Mouse (Mus musculus) liver, embryonic 11.5 days (tissue): ENCODE results near the gene Slc23a4. TPM values are rescaled to one million over a fixed set of nuclear protein-coding genes. Genes with fewer than 3 reads are reported as not detected.

Experiments
- ATAC-seq: fragments of 200-750 bp; cut with Nextera tagmentation; replicated peaks from 2 replicates; pipeline ENCODE4 v1.8.0; 2017; ENCODE audit warnings: moderate number of reproducible peaks, mild to moderate bottlenecking, moderate TSS enrichment, moderate library complexity; ENCODE audit not compliant: low FRiP score
- DNase-seq: peaks from one replicate; pipeline ENCODE4 v3.0.0-alpha.2; 2017; ENCODE audit warnings: low spot score
- H3K27ac ChIP-seq: fragments of 300-500 bp; sonication (generic); 2 replicates; pipeline ENCODE4 v1.5.1; 2014; ENCODE audit warnings: mild to moderate bottlenecking, low read depth, low read length, control low read depth
- H3K27me3 ChIP-seq: fragments of 300-500 bp; sonication (generic); replicated peaks from 2 replicates; pipeline ENCODE4 v1.6.1; 2014; ENCODE audit warnings: low read length, mixed read lengths; ENCODE audit not compliant: control insufficient read depth, insufficient read depth
- H3K36me3 ChIP-seq: fragments of 300-500 bp; sonication (generic); 2 replicates; pipeline ENCODE4 v1.6.1; 2014; ENCODE audit warnings: mild to moderate bottlenecking, low read length, moderate library complexity, mixed read lengths; ENCODE audit not compliant: control insufficient read depth, insufficient read depth
- H3K4me1 ChIP-seq: fragments of 300-500 bp; sonication (generic); replicated peaks from 2 replicates; pipeline ENCODE4 v1.6.1; 2014; ENCODE audit warnings: low read length, mixed read lengths; ENCODE audit not compliant: control insufficient read depth, insufficient read depth
- H3K4me2 ChIP-seq: fragments of 300-500 bp; sonication (generic); 2 replicates; pipeline ENCODE4 v1.6.1; 2014; ENCODE audit warnings: mild to moderate bottlenecking, control low read depth, moderate library complexity
- H3K4me3 ChIP-seq: fragments of 300-500 bp; sonication (generic); 2 replicates; pipeline ENCODE4 v1.5.1; 2014; ENCODE audit warnings: low read depth, low read length, control low read depth
- H3K9ac ChIP-seq: fragments of 300-500 bp; sonication (generic); 2 replicates; pipeline ENCODE4 v1.6.1; 2014; ENCODE audit warnings: low read depth, low read length, control low read depth
- H3K9me3 ChIP-seq: fragments of 300-500 bp; sonication (generic); 2 replicates; pipeline ENCODE4 v1.6.1; 2016; ENCODE audit warnings: low read length, inconsistent platforms, mixed read lengths; ENCODE audit not compliant: control insufficient read depth
- WGBS: fragments of 180-500 bp; shearing (Covaris S2); extraction: QIAGEN DNeasy Blood & Tissue Kit; methylation state at CpG from one replicate; pipeline ENCODE4 v1.1.7; 2014; 5-methylcytosine and 5-hydroxymethylcytosine counted together
- polyA plus RNA-seq: library from polyadenylated mRNA; unstranded; fragments of >200 nt; fragmentation: Nextera tagmentation; extraction: Ambion mirVana; gene quantifications from 2 replicates; pipeline ENCODE4 v1.2.1, GENCODE M21; 2014

Slc23a4 gene
- polyA plus RNA-seq, 1 experiment from 2014 or later, result 0.71 TPM

- DNase-seq, result no peak
- H3K4me1 ChIP-seq, result no peaks in the 10 kb centered on the region; the same call in none of the 2 replicates
- H3K9ac ChIP-seq, result no peak overlapping the region
- no peak for ATAC-seq
- no peak overlapping the region for H3K27ac ChIP-seq
- peaks cover 7% of the 10 kb centered on the region; the same call in 1 of the 2 replicates for H3K27me3 ChIP-seq
- no peak overlapping the region for H3K4me3 ChIP-seq
- no peak overlapping the region for H3K4me2 ChIP-seq
- H3K9me3 ChIP-seq, result no peaks in the 10 kb centered on the region
- no peaks in the 10 kb centered on the region for H3K36me3 ChIP-seq
- WGBS, result 79% methylated on average over 7 of the region's 7 CpGs
Measured at GRCm38 (mm10) chr6:34951518-34951917, 36.7 kb downstream of the Slc23a4 start.

GRCm38 (mm10) chr6:34948461-34948860 lies 39.7 kb downstream of the Slc23a4 start:
- Histone ChIP-seq H3K4me1 (no peaks in the 10 kb centered on the region), H3K4me3 (no peak overlapping the region), H3K4me2 (peak overlapping the region; percentile 35), H3K27me3 (peaks cover 7% of the 10 kb centered on the region; the same call in 1 of the 2 replicates), H3K9me3 (no peaks in the 10 kb centered on the region), H3K9ac (no peak overlapping the region), H3K36me3 (no peaks in the 10 kb centered on the region), H3K27ac (no peak overlapping the region)
- DNase-seq (no peak), ATAC-seq (no peak)
- 27% methylated on average over 11 of the region's 11 CpGs for WGBS

GRCm38 (mm10) chr6:34946486-34947079 lies 41.6 kb downstream of the Slc23a4 start:
- Histone ChIP-seq H3K4me3 (no peak overlapping the region), H3K9me3 (no peaks in the 10 kb centered on the region), H3K36me3 (no peaks in the 10 kb centered on the region), H3K4me1 (no peaks in the 10 kb centered on the region), H3K27ac (no peak overlapping the region), H3K27me3 (peaks cover 7% of the 10 kb centered on the region; the same call in 1 of the 2 replicates), H3K9ac (no peak overlapping the region), H3K4me2 (no peak overlapping the region)
- no peak for ATAC-seq
- DNase-seq, result no peak
- 78% methylated on average over 1 of the region's 1 CpGs for WGBS

- Histone ChIP-seq H3K4me3 (no peak overlapping the region), H3K4me2 (no peak overlapping the region), H3K4me1 (peaks cover 4% of the 10 kb centered on the region; the same call in 1 of the 2 replicates), H3K36me3 (no peaks in the 10 kb centered on the region), H3K9me3 (no peaks in the 10 kb centered on the region), H3K27me3 (no peaks in the 10 kb centered on the region), H3K27ac (no peak overlapping the region), H3K9ac (no peak overlapping the region)
- DNase-seq, result no peak
- 67% methylated on average over 5 of the region's 5 CpGs for WGBS
- no peak for ATAC-seq
Measured at GRCm38 (mm10) chr6:34943499-34943898, 44.7 kb downstream of the Slc23a4 start.

- WGBS, result 80% methylated on average over 9 of the region's 9 CpGs
- Histone ChIP-seq H3K27ac (no peak overlapping the region), H3K4me3 (no peak overlapping the region), H3K4me1 (peaks cover 6% of the 10 kb centered on the region; the same call in 1 of the 2 replicates), H3K9me3 (no peaks in the 10 kb centered on the region), H3K4me2 (no peak overlapping the region), H3K9ac (no peak overlapping the region), H3K27me3 (no peaks in the 10 kb centered on the region), H3K36me3 (no peaks in the 10 kb centered on the region)
- DNase-seq (no peak), ATAC-seq (no peak)
Measured at GRCm38 (mm10) chr6:34942446-34942845, 45.8 kb downstream of the Slc23a4 start.

GRCm38 (mm10) chr6:34941496-34941895 lies 46.7 kb downstream of the Slc23a4 start:
- H3K4me3 ChIP-seq, result no peak overlapping the region
- H3K36me3 ChIP-seq, result no peaks in the 10 kb centered on the region
- DNase-seq, result no peak
- H3K9ac ChIP-seq, result no peak overlapping the region
- ATAC-seq, result no peak
- no peaks in the 10 kb centered on the region for H3K27me3 ChIP-seq
- WGBS, result 78% methylated on average over 2 of the region's 2 CpGs
- H3K9me3 ChIP-seq, result no peaks in the 10 kb centered on the region
- no peak overlapping the region for H3K27ac ChIP-seq
- H3K4me1 ChIP-seq, result peaks cover 6% of the 10 kb centered on the region; the same call in 1 of the 2 replicates
- H3K4me2 ChIP-seq, result no peak overlapping the region

- Histone ChIP-seq H3K4me1 (peaks cover 6% of the 10 kb centered on the region; the same call in 1 of the 2 replicates), H3K27me3 (no peaks in the 10 kb centered on the region), H3K4me2 (no peak overlapping the region), H3K36me3 (no peaks in the 10 kb centered on the region), H3K9ac (no peak overlapping the region), H3K27ac (no peak overlapping the region), H3K9me3 (no peaks in the 10 kb centered on the region), H3K4me3 (no peak overlapping the region)
- ATAC-seq (no peak), DNase-seq (no peak)
- WGBS, result 88% methylated on average over 8 of the region's 8 CpGs
Measured at GRCm38 (mm10) chr6:34939451-34939850, 48.8 kb downstream of the Slc23a4 start.

GRCm38 (mm10) chr6:34938929-34939325 lies 49.3 kb downstream of the Slc23a4 start:
- Histone ChIP-seq H3K27ac (no peak overlapping the region), H3K27me3 (no peaks in the 10 kb centered on the region), H3K4me1 (peaks cover 6% of the 10 kb centered on the region; the same call in 1 of the 2 replicates), H3K9ac (no peak overlapping the region), H3K4me3 (no peak overlapping the region), H3K36me3 (no peaks in the 10 kb centered on the region), H3K4me2 (no peak overlapping the region), H3K9me3 (no peaks in the 10 kb centered on the region)
- WGBS, result 30% methylated on average over 4 of the region's 4 CpGs
- DNase-seq (no peak), ATAC-seq (no peak)

- H3K4me1 ChIP-seq, result peaks cover 6% of the 10 kb centered on the region; the same call in 1 of the 2 replicates
- WGBS, result 64% methylated on average over 7 of the region's 7 CpGs
- H3K27me3 ChIP-seq, result no peaks in the 10 kb centered on the region
- ATAC-seq (no peak), DNase-seq (no peak)
- H3K9me3 ChIP-seq, result no peaks in the 10 kb centered on the region
- no peak overlapping the region for H3K4me3 ChIP-seq
- no peaks in the 10 kb centered on the region for H3K36me3 ChIP-seq
- H3K4me2 ChIP-seq, result no peak overlapping the region
- no peak overlapping the region; the same call in 1 of the 2 replicates for H3K27ac ChIP-seq
- no peak overlapping the region for H3K9ac ChIP-seq
Measured at GRCm38 (mm10) chr6:34938280-34938928, 49.8 kb downstream of the Slc23a4 start.
